Mouse (Mus musculus) G1E (cell line): ENCODE results near the gene Ptprm. TPM values are rescaled to one million over a fixed set of nuclear protein-coding genes. Genes with fewer than 3 reads are reported as not detected.

Experiments used
- ATAC-seq: 2 replicates; pipeline ENCODE4 v1.8.0; 2016; ENCODE audit warnings: mild to moderate bottlenecking; ENCODE audit not compliant: insufficient number of reproducible peaks, poor library complexity, low FRiP score, severe bottlenecking; ENCODE audit errors: extremely low read depth
- DNase-seq: peaks from one replicate; pipeline ENCODE4 v3.0.0; 2012; ENCODE audit warnings: low spot score
- H3K27me3 ChIP-seq: 2 replicates; pipeline ENCODE4 v1.6.1; 2012; ENCODE audit warnings: mild to moderate bottlenecking, low read length, inconsistent platforms; ENCODE audit not compliant: insufficient read depth
- H3K36me3 ChIP-seq: replicated peaks from 2 replicates; pipeline ENCODE3; 2012; ENCODE audit warnings: mild to moderate bottlenecking, inconsistent platforms
- H3K4me1 ChIP-seq: 2 replicates; pipeline ENCODE4 v1.6.1; 2012; ENCODE audit warnings: low read depth, low read length, inconsistent platforms, mixed read lengths; ENCODE audit not compliant: insufficient read depth
- H3K4me3 ChIP-seq: 2 replicates; pipeline ENCODE4 v1.5.1; 2012; ENCODE audit warnings: low read depth, mild to moderate bottlenecking, inconsistent platforms, low read length, moderate library complexity, mixed read lengths
- H3K9me3 ChIP-seq: replicated peaks from 2 replicates; pipeline ENCODE4 v1.6.1; 2012; ENCODE audit warnings: inconsistent platforms
- CTCF ChIP-seq: IDR thresholded peaks from 2 replicates; pipeline ENCODE4 v1.5.1; 2012; ENCODE audit warnings: low read depth, low read length, inconsistent platforms, mixed read lengths
- GATA1 ChIP-seq: IDR thresholded peaks from 2 replicates; pipeline ENCODE4 v1.6.1; 2012; ENCODE audit warnings: borderline replicate concordance, low read length, inconsistent platforms, mixed read lengths
- GATA2 ChIP-seq: IDR thresholded peaks from 2 replicates; pipeline ENCODE4 v1.6.1; 2012; ENCODE audit warnings: low read depth, low read length, inconsistent platforms, borderline replicate concordance
- POLR2AphosphoS5 ChIP-seq: IDR thresholded peaks from 2 replicates; pipeline ENCODE4 v1.6.1; 2012; ENCODE audit warnings: low read depth, low read length, inconsistent platforms; ENCODE audit not compliant: insufficient replicate concordance
- TAL1 ChIP-seq: conservative IDR thresholded peaks from 2 replicates; pipeline ENCODE4 v1.6.1; 2012; ENCODE audit warnings: low read depth, low read length, inconsistent platforms, mixed read lengths
- polyA plus RNA-seq: library from polyadenylated mRNA; stranded (reverse); fragments of >175 nt; gene quantifications from 2 replicates; pipeline ENCODE4 v1.2.3, GENCODE M21; 2012
- total RNA-seq, 2 experiments: library from RNA; stranded (forward) in 1 of 2; stranded (reverse) in 1 of 2; fragments of 200-1000 nt in 1 of 2; fragments of >200 nt in 1 of 2; fragmentation: Nextera tagmentation in 1 of 2; gene quantifications; 2 replicates each; pipeline ENCODE4 v1.2.3; 2014 to 2017

The Ptprm gene
- total and polyA plus RNA-seq, 3 experiments, result 0.27 TPM; not detected in 2

- Histone ChIP-seq H3K36me3 (no peaks in the 10 kb centered on the region), H3K9me3 (peaks cover 61% of the 10 kb centered on the region), H3K4me1 (no peaks in the 10 kb centered on the region), H3K4me3 (no peak overlapping the region), H3K27me3 (no peaks in the 10 kb centered on the region)
- DNase-seq, result no peak
- ATAC-seq, result no peak
- TF ChIP-seq GATA1 (no peak), POLR2AphosphoS5 (no peak), CTCF (no peak), TAL1 (no peak), GATA2 (no peak)
These were observed 235.4 kb downstream of the Ptprm start for GRCm38 (mm10) chr17:67118676-67119340.

GRCm38 (mm10) chr17:67114842-67115241 is 239.4 kb downstream of the Ptprm start:
- H3K27me3 ChIP-seq, result no peaks in the 10 kb centered on the region
- H3K4me3 ChIP-seq, result no peak overlapping the region
- H3K36me3 ChIP-seq, result no peaks in the 10 kb centered on the region
- H3K9me3 ChIP-seq, result peaks cover 58% of the 10 kb centered on the region
- DNase-seq (no peak), ATAC-seq (no peak)
- TF ChIP-seq GATA2, result no peak
- no peaks in the 10 kb centered on the region; the same call in 1 of the 2 replicates for H3K4me1 ChIP-seq

GRCm38 (mm10) chr17:67112679-67113078 is 241.6 kb downstream of the Ptprm start:
- TF ChIP-seq CTCF, result no peak
- TF ChIP-seq POLR2AphosphoS5, result no peak
- no peak for TF ChIP-seq GATA1
- no peak for TF ChIP-seq TAL1
- TF ChIP-seq GATA2, result no peak
- H3K36me3 ChIP-seq, result no peaks in the 10 kb centered on the region
- no peak overlapping the region for H3K4me3 ChIP-seq
- DNase-seq, result no peak
- no peaks in the 10 kb centered on the region; the same call in 1 of the 2 replicates for H3K4me1 ChIP-seq
- H3K27me3 ChIP-seq, result no peaks in the 10 kb centered on the region
- no peak for ATAC-seq
- peaks cover 52% of the 10 kb centered on the region for H3K9me3 ChIP-seq

GRCm38 (mm10) chr17:67106176-67106575 is 248.1 kb downstream of the Ptprm start:
- DNase-seq, result no peak
- TF ChIP-seq TAL1, result no peak
- no peak for TF ChIP-seq POLR2AphosphoS5
- TF ChIP-seq GATA2, result no peak
- TF ChIP-seq GATA1, result no peak
- no peak for TF ChIP-seq CTCF
- Histone ChIP-seq H3K36me3 (no peaks in the 10 kb centered on the region), H3K4me1 (no peaks in the 10 kb centered on the region), H3K4me3 (no peak overlapping the region), H3K9me3 (peaks cover 27% of the 10 kb centered on the region), H3K27me3 (no peaks in the 10 kb centered on the region)
- no peak for ATAC-seq

- TF ChIP-seq TAL1, result no peak
- TF ChIP-seq CTCF, result no peak
- no peak for TF ChIP-seq GATA1
- no peak for TF ChIP-seq POLR2AphosphoS5
- H3K27me3 ChIP-seq, result no peaks in the 10 kb centered on the region
- no peak for DNase-seq
- no peak overlapping the region for H3K4me3 ChIP-seq
- peaks cover 43% of the 10 kb centered on the region for H3K9me3 ChIP-seq
- no peak for ATAC-seq
- H3K36me3 ChIP-seq, result no peaks in the 10 kb centered on the region
- no peaks in the 10 kb centered on the region for H3K4me1 ChIP-seq
These were observed 252.2 kb downstream of the Ptprm start for GRCm38 (mm10) chr17:67102051-67102450.

- Histone ChIP-seq H3K36me3 (no peaks in the 10 kb centered on the region), H3K4me1 (no peaks in the 10 kb centered on the region), H3K27me3 (no peaks in the 10 kb centered on the region), H3K4me3 (no peak overlapping the region), H3K9me3 (peaks cover 64% of the 10 kb centered on the region)
- DNase-seq (no peak), ATAC-seq (no peak)
- TF ChIP-seq GATA2 (no peak), CTCF (no peak), TAL1 (no peak), POLR2AphosphoS5 (no peak), GATA1 (no peak)
These were observed 263.3 kb downstream of the Ptprm start for GRCm38 (mm10) chr17:67090997-67091396.

- Histone ChIP-seq H3K9me3 (peaks cover 67% of the 10 kb centered on the region), H3K4me3 (no peak overlapping the region), H3K27me3 (no peaks in the 10 kb centered on the region), H3K4me1 (no peaks in the 10 kb centered on the region), H3K36me3 (no peaks in the 10 kb centered on the region)
- TF ChIP-seq GATA1 (no peak), TAL1 (no peak), CTCF (no peak), POLR2AphosphoS5 (no peak), GATA2 (no peak)
- ATAC-seq, result no peak
- no peak for DNase-seq
These were observed 264.1 kb downstream of the Ptprm start for GRCm38 (mm10) chr17:67090153-67090552.
